Mouse (Mus musculus): ENCODE measurements around the gene A3galt2. TPM values are rescaled to one million over a fixed set of nuclear protein-coding genes. Genes with fewer than 3 reads are reported as not detected.

The A3galt2 gene
- polyA plus RNA-seq, 1 experiment from 2014 or later, result 0.15 TPM

DNA sequence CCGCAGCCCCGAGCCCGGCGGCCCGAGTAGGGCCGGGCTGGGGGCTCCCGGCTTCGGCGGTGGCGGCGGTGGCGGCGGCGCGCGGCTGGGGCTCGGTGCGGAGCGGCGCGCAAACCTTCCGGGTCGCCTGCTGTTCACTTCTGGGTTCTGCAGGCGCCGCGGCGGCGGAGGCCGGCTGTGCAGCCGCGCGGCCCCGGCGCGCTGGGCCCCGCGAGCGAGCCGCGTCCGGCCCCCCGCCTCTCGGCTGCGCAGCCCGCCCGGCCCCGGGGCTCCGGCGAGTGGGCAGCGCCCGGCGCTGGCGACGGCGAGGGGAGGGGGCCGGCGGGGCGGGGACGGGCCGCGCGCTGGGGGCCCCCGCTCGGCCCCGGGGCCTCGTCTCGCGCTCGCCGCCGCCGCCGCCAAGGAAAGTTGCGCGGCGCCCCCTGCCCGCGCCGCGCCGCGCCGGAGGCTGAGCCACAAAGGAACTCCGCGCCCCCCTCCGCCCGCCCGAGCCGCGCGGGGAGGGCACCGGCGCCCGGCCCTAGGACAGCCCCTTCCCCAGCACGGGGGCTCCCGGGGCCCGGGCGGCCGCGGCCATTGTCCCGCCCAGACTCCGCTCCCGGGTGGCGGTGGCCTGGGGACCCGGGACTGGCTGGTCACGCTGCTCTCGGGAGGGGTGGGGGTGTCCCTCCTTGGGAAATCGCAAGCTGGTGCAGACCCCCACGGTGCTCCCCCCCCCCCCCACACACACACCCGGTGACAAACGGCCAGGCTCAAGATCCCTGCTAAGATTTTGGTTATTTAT is 51.1 kb downstream of the A3galt2 start, which contains the start of gene Zfp362:
Zfp362 (minus strand) TSS at position 3 of the 784 bp plus-strand sequence.
- Histone ChIP-seq H3K9me3 (no peaks in the 10 kb centered on the region), H3K4me2 (replicated peaks) (peak within 1 kb of the TSS; percentile 99), H3K4me3 (peak within 1 kb of the TSS; percentile 86), H3K4me1 (peaks cover 46% of the 10 kb centered on the region), H3K36me3 (0 out of 2 replicates have a peak, but pooled peaks cover 2% of the 10 kb centered on the region), H3K27ac (peak within 1 kb of the TSS; percentile 99), H3K9ac (peak within 1 kb of the TSS; percentile 100), H3K27me3 (no peaks in the 10 kb centered on the region)
- peak; percentile 68 for ATAC-seq (ENCODE audit: low FRiP score, low read depth)
- 0% methylated on average over 43 of the region's 111 CpGs for WGBS

DNA sequence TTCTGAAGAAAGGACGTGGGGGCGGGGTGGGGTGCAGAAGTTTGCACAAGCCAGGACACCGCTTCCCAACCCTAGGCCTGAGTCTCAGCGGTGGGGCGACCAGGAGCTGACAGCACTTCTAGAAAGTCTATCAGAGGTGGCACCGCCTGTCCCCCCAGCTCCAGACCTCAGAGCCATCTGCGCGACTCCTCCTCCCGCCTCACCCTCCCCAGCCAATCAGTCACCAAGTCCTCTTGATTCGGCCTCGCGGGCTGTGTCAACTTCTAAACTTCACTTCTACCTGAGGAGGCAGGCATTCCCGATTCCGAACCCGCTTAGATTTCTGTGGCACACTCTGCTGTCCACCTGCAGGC is 51.6 kb downstream of the A3galt2 start:
- H3K4me1 ChIP-seq, result peaks cover 42% of the 10 kb centered on the region
- H3K36me3 ChIP-seq, result no peaks in the 10 kb centered on the region
- H3K9ac ChIP-seq, result peak overlapping the region; percentile 100
- no peaks in the 10 kb centered on the region for H3K27me3 ChIP-seq
- peak overlapping the region; percentile 99 for H3K4me2 ChIP-seq (replicated peaks)
- peak overlapping the region; percentile 99 for H3K27ac ChIP-seq
- ATAC-seq (ENCODE audit: low FRiP score, low read depth), result peak; percentile 73
- H3K9me3 ChIP-seq, result no peaks in the 10 kb centered on the region
- WGBS, result under 1% methylated on average over 15 of the region's 15 CpGs
- H3K4me3 ChIP-seq, result peak overlapping the region; percentile 86

DNA sequence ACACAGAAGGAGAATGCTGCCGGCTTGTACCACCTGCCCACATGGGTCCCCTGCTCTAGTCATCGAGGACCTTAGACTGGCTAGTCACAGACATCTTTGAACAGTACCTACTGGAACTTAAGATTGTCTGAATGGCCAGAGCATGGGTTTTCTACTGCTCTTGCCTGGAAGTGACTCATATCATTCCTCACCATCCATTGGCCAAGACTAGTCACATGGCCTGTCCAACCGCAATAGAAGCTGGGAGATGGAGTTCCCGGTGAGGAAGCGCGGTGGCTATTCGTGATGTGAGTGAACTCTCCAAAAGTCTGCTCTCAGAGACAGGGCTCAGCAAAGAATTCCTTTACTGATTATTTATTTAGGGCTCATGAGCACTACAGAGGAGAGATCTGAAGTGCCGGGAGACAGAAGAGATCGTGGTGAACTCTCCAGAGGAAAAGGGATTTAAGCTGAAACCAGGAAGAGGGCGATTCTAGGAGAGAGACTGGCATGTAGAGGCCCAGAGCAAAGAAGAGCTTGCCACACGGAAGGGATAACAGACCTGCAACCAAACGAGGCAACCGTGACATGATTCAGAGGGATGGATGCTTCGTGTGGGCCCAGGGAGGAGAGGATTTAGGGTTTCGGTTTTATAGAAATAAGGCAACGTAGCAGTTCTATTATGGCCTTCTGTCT is 56.4 kb downstream of the A3galt2 start:
- peak overlapping the region; percentile 57 for H3K4me3 ChIP-seq
- H3K4me1 ChIP-seq, result peaks cover 19% of the 10 kb centered on the region
- no peaks in the 10 kb centered on the region for H3K9me3 ChIP-seq
- H3K9ac ChIP-seq, result peak overlapping the region; percentile 73
- H3K27ac ChIP-seq, result no peak overlapping the region
- 13% methylated on average over 16 of the region's 16 CpGs for WGBS
- peak overlapping the region; percentile 71 for H3K4me2 ChIP-seq (replicated peaks)
- peak; percentile 90 for ATAC-seq (ENCODE audit: low FRiP score, low read depth)
- no peaks in the 10 kb centered on the region for H3K27me3 ChIP-seq
- no peaks in the 10 kb centered on the region for H3K36me3 ChIP-seq

DNA sequence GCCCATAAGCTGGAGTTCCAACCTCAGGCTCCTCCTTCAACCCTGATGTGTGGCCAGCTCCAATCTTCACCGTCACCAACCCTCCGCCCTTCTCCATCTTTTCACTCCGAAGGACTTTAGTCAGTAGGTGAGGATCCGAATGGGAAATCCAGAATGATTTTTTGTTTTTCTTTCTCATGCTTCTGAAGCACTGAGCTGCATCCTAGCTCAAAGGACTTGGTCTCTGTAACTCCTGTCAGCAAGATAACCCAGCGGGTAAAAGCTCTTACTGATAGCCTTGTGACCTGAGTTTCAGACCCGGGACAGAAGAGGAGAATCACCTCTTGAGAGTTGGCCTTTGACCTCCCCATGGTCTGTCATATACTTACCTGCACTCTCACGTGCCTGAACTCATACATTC is 61.8 kb downstream of the A3galt2 start:
- H3K27me3 ChIP-seq, result no peaks in the 10 kb centered on the region
- H3K36me3 ChIP-seq, result no peaks in the 10 kb centered on the region
- no peak overlapping the region for H3K27ac ChIP-seq
- H3K4me1 ChIP-seq, result peaks cover 17% of the 10 kb centered on the region
- ATAC-seq (ENCODE audit: low FRiP score, low read depth), result no peak
- H3K9ac ChIP-seq, result no peak overlapping the region
- H3K4me3 ChIP-seq, result no peak overlapping the region
- H3K4me2 ChIP-seq (replicated peaks), result no peak overlapping the region
- H3K9me3 ChIP-seq, result no peaks in the 10 kb centered on the region
- WGBS, result 62% methylated on average over 7 of the region's 7 CpGs

Other genes starting within 250 kb of the A3galt2 start
- gene Zscan20, start 145.3 kb upstream of the A3galt2 start, polyA plus RNA-seq (2015; fragmentation: Nextera tagmentation; extraction: Ambion mirVana), result 5.1 and 5.2 TPM in 2 replicates
- 0.83 and 1.5 TPM in 2 replicates for gene Tlr12, start 136.7 kb upstream of the A3galt2 start, polyA plus RNA-seq (2015; fragmentation: Nextera tagmentation; extraction: Ambion mirVana)
- 35.7 and 45.4 TPM in 2 replicates for gene Phc2, start 100.7 kb upstream of the A3galt2 start, polyA plus RNA-seq (2015; fragmentation: Nextera tagmentation; extraction: Ambion mirVana)
- 48.9 and 50.3 TPM in 2 replicates for gene Zfp362, start 50.7 kb downstream of the A3galt2 start, polyA plus RNA-seq (2015; fragmentation: Nextera tagmentation; extraction: Ambion mirVana)
- gene Trim62, start 128.2 kb downstream of the A3galt2 start, polyA plus RNA-seq (2015; fragmentation: Nextera tagmentation; extraction: Ambion mirVana), result 6.7 and 7.6 TPM in 2 replicates
- 31.9 and 32.3 TPM in 2 replicates for gene Azin2, start 207.1 kb downstream of the A3galt2 start, polyA plus RNA-seq (2015; fragmentation: Nextera tagmentation; extraction: Ambion mirVana)
- 215 and 216 TPM in 2 replicates for gene Ak2, start 236.6 kb downstream of the A3galt2 start, polyA plus RNA-seq (2015; fragmentation: Nextera tagmentation; extraction: Ambion mirVana)